Mouse (Mus musculus) embryonic facial prominence, embryonic 11.5 days (tissue): Measurements from ENCODE around the gene Catsperd. TPM values are rescaled to one million over a fixed set of nuclear protein-coding genes. Genes with fewer than 3 reads are reported as not detected.

Source experiments
- ATAC-seq: fragments of 200-750 bp; cut with Nextera tagmentation; replicated peaks from 2 replicates; pipeline ENCODE4 v1.8.0; 2017; ENCODE audit warnings: low read depth; ENCODE audit not compliant: insufficient number of reproducible peaks, low FRiP score, low TSS enrichment
- DNase-seq: peaks from one replicate; pipeline ENCODE4 v3.0.0-alpha.2; 2015; ENCODE audit warnings: low spot score
- H3K27ac ChIP-seq: fragments of 300-500 bp; sonication (generic); replicated peaks from 2 replicates; pipeline ENCODE4 v1.5.1; 2014; ENCODE audit warnings: mild to moderate bottlenecking, low read depth, low read length, control low read depth
- H3K27me3 ChIP-seq: fragments of 300-500 bp; sonication (generic); 2 replicates; pipeline ENCODE4 v1.6.1; 2014; ENCODE audit warnings: mild to moderate bottlenecking, low read length, moderate library complexity, mixed read lengths; ENCODE audit not compliant: control insufficient read depth, insufficient read depth
- H3K36me3 ChIP-seq: fragments of 300-500 bp; sonication (generic); replicated peaks from 2 replicates; pipeline ENCODE4 v1.6.1; 2014; ENCODE audit warnings: low read depth, mild to moderate bottlenecking, low read length, moderate library complexity, mixed read lengths; ENCODE audit not compliant: control insufficient read depth, insufficient read depth
- H3K4me1 ChIP-seq: fragments of 300-500 bp; sonication (generic); 2 replicates; pipeline ENCODE4 v1.6.1; 2014; ENCODE audit warnings: low read length, mixed read lengths; ENCODE audit not compliant: control insufficient read depth, insufficient read depth
- H3K4me2 ChIP-seq: fragments of 300-500 bp; sonication (generic); 2 replicates; pipeline ENCODE4 v1.6.1; 2014; ENCODE audit warnings: low read depth, mild to moderate bottlenecking, control low read depth, low read length, moderate library complexity
- H3K4me3 ChIP-seq: fragments of 300-500 bp; sonication (generic); 2 replicates; pipeline ENCODE4 v1.5.1; 2014; ENCODE audit warnings: low read depth, low read length, control low read depth
- H3K9ac ChIP-seq: fragments of 300-500 bp; sonication (generic); replicated peaks from 2 replicates; pipeline ENCODE4 v1.6.1; 2014; ENCODE audit warnings: mild to moderate bottlenecking, control low read depth, low read length
- H3K9me3 ChIP-seq: fragments of 300-500 bp; sonication (generic); replicated peaks from 2 replicates; pipeline ENCODE4 v1.6.1; 2016; ENCODE audit warnings: mild to moderate bottlenecking, low read length, inconsistent platforms, mixed read lengths; ENCODE audit not compliant: control insufficient read depth
- WGBS: fragments of 180-500 bp; shearing (Covaris S2); extraction: QIAGEN DNeasy Blood & Tissue Kit; methylation state at CpG from one replicate; pipeline ENCODE4 v1.1.7; 2014; 5-methylcytosine and 5-hydroxymethylcytosine counted together
- polyA plus RNA-seq: library from polyadenylated mRNA; unstranded; fragments of >200 nt; fragmentation: Nextera tagmentation; extraction: Ambion mirVana; gene quantifications from 2 replicates; pipeline ENCODE4 v1.2.1, GENCODE M21; 2014

Gene Catsperd
- polyA plus RNA-seq, 1 experiment from 2014 or later: 0.70 TPM

DNA sequence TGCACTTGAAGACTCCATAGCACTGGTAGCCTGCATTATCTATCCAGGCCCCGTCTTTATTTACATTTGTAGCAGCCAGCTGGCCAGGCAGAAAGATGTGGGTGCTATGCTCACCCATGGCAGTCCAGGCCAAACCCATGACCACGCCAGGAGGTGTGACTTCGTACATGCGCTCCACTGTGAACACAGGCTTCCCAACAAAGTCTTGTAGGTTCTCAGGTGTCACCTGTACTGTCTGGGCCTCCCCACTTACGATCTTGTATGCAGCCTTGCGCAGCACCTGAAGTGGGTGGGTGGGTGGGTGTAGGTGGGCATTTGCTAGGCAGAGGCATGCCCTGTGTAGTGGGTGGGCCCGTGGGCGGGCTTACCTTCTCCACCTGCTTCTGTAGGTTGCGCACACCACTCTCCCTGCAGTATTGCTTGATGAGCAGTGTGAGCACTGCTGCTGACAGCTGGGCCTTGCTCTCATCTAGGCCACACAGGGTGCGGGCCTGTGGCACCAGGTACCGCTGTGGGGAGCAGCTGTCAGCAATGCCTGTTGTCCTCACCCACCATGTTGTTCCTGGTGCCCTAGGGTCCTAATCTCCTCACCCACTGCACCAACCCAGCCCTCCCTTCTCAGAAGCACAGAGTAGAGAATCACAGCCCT lies 12.7 kb upstream of the Catsperd start:
- WGBS: 91% methylated on average over 11 of the region's 11 CpGs
- H3K9ac ChIP-seq: peak overlapping the region; percentile 13; the same call in 1 of the 2 replicates

DNA sequence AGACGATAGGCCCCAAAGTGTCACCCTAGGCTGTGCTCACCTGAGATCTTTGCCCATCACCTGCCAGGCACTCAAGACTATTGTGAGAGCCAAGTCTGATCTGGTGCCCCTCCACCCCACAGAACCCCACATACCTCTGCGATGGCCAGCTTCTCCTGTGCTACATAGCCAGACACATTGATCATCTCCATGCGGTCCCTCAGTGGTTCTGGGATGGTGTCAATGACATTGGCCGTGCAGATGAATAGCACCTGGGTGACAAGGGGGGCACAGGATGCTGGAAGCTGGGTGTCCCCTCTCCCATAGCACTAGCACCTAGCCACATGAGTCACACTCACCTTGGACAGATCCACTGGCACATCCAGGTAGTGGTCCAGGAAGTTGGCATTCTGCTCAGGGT lies 12.2 kb upstream of the Catsperd start:
- DNase-seq (no peak), ATAC-seq (no peak)
- peaks cover 7% of the 10 kb centered on the region for H3K4me1 ChIP-seq
- H3K4me3 ChIP-seq: no peak overlapping the region
- no peak overlapping the region for H3K9ac ChIP-seq
- H3K9me3 ChIP-seq: no peaks in the 10 kb centered on the region
- H3K27ac ChIP-seq: no peak overlapping the region
- no peak overlapping the region for H3K4me2 ChIP-seq
- WGBS: 85% methylated on average over 4 of the region's 4 CpGs
- H3K27me3 ChIP-seq: no peaks in the 10 kb centered on the region
- H3K36me3 ChIP-seq: peaks cover 18% of the 10 kb centered on the region

More for the DNA sequence above, 12.7 kb upstream of the Catsperd start:
- DNase-seq: no peak
- Histone ChIP-seq H3K27ac (no peak overlapping the region), H3K9me3 (no peaks in the 10 kb centered on the region), H3K4me3 (peak overlapping the region; percentile 75; the same call in 1 of the 2 replicates), H3K4me2 (peak overlapping the region; percentile 88), H3K36me3 (peaks cover 18% of the 10 kb centered on the region), H3K4me1 (peaks cover 7% of the 10 kb centered on the region), H3K27me3 (no peaks in the 10 kb centered on the region)
- no peak for ATAC-seq

DNA sequence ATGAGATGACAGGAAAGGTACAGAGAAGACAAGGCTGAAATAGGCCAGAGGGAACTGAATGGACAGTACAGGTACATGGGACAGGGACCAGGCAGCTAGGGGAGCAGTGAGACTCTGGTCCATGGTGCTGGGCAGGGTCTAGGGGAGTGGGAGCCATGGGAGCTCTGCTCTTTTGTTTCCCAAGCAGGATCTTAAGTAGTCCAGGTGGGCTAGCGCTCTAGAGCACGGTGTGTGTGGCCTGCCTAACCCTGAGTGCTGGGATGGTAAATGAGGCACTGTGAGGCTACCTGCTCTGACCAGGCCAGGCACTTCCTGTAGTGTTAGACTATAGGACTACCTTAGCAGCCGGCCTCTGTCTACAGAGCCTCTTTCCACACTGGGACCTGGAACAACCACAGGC lies 11.2 kb upstream of the Catsperd start:
- no peaks in the 10 kb centered on the region for H3K9me3 ChIP-seq
- H3K36me3 ChIP-seq: peaks cover 18% of the 10 kb centered on the region
- 84% methylated on average over 3 of the region's 3 CpGs for WGBS
- H3K4me1 ChIP-seq: peaks cover 7% of the 10 kb centered on the region
- no peak overlapping the region for H3K4me3 ChIP-seq
- H3K9ac ChIP-seq: no peak overlapping the region
- H3K27ac ChIP-seq: no peak overlapping the region
- H3K4me2 ChIP-seq: no peak overlapping the region
- DNase-seq: no peak
- no peaks in the 10 kb centered on the region for H3K27me3 ChIP-seq
- ATAC-seq: no peak

DNA sequence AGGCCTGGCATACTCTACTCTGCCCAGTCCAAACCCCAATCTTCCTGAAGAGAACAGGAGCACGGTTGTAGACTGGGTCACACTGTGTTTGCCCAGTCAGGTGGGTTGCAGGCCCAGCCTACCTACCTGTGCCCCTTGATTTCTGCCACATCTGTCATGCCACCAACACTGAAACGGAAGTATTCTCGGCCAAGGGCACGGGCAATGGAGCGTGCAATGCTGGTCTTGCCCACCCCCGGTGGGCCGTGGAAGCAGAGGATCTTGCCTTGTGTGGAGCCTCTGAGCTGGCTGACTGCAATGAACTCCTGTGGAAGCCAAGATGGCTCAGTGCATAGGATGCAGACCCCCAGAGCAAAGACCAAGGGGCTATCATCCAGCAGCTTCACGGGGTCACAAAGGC lies 10.3 kb upstream of the Catsperd start:
- WGBS: 92% methylated on average over 8 of the region's 8 CpGs
- Histone ChIP-seq H3K36me3 (peaks cover 20% of the 10 kb centered on the region), H3K4me2 (no peak overlapping the region), H3K9me3 (no peaks in the 10 kb centered on the region), H3K27ac (no peak overlapping the region), H3K4me3 (no peak overlapping the region), H3K27me3 (no peaks in the 10 kb centered on the region), H3K9ac (no peak overlapping the region), H3K4me1 (peaks cover 7% of the 10 kb centered on the region)
- no peak for ATAC-seq
- DNase-seq: no peak

DNA sequence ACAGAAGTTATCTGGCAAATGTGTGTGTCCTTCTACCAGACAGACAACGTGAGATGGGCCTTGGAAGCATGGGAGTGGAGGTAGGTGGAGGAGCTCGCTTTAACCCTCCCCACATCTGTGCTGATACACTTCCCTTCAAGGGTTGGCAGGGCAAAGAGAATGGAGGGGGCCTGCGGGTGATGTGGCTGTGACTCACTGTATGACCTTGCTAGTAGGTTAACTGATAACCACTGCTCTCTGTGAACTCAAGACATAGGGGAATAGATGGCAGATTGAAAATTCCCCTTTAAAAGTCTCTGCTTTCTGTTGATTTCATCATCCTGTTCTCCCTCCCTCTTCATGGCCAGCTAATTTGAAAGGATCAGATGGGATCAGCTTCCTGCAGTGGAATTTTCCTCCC lies 2.4 kb upstream of the Catsperd start:
- ATAC-seq: no peak

DNA sequence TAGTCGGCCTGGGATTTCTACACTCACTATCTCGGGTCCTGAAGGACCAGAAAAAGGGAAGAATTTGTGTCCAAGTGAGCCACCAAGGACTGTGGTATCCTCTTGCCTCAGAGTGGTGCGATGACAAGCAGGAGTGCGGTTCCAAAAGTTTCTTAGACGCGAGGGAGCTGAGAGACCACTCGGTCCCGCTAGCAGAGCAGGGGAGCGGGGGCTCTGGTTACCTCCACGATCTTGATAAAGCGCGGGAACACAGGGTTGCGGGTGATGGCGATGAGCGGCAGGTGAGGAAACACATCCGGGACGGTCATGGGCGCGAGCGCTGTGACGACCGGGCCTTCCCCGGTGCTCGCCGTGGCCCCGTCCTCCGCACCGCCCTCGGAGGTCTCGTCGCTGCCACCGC lies 1.7 kb upstream of the Catsperd start:
- H3K36me3 ChIP-seq: peaks cover 3% of the 10 kb centered on the region
- ATAC-seq (peak; percentile 7), DNase-seq (no peak)
- H3K9ac ChIP-seq: peak overlapping the region; percentile 77
- H3K4me2 ChIP-seq: peak overlapping the region; percentile 56
- no peaks in the 10 kb centered on the region for H3K27me3 ChIP-seq
- H3K4me3 ChIP-seq: peak overlapping the region; percentile 81
- WGBS: under 1% methylated on average over 31 of the region's 32 CpGs
- no peak overlapping the region for H3K27ac ChIP-seq
- H3K4me1 ChIP-seq: no peaks in the 10 kb centered on the region
- H3K9me3 ChIP-seq: no peaks in the 10 kb centered on the region

More for the DNA sequence above, 2.4 kb upstream of the Catsperd start:
- H3K9ac ChIP-seq: no peak overlapping the region
- DNase-seq: no peak
- 83% methylated on average over 3 of the region's 3 CpGs for WGBS
- H3K36me3 ChIP-seq: peaks cover 3% of the 10 kb centered on the region
- peak overlapping the region; percentile 56; the same call in 1 of the 2 replicates for H3K4me2 ChIP-seq
- no peaks in the 10 kb centered on the region for H3K4me1 ChIP-seq
- no peak overlapping the region for H3K27ac ChIP-seq
- peak overlapping the region; percentile 81; the same call in 1 of the 2 replicates for H3K4me3 ChIP-seq
- no peaks in the 10 kb centered on the region for H3K27me3 ChIP-seq
- no peaks in the 10 kb centered on the region for H3K9me3 ChIP-seq

DNA sequence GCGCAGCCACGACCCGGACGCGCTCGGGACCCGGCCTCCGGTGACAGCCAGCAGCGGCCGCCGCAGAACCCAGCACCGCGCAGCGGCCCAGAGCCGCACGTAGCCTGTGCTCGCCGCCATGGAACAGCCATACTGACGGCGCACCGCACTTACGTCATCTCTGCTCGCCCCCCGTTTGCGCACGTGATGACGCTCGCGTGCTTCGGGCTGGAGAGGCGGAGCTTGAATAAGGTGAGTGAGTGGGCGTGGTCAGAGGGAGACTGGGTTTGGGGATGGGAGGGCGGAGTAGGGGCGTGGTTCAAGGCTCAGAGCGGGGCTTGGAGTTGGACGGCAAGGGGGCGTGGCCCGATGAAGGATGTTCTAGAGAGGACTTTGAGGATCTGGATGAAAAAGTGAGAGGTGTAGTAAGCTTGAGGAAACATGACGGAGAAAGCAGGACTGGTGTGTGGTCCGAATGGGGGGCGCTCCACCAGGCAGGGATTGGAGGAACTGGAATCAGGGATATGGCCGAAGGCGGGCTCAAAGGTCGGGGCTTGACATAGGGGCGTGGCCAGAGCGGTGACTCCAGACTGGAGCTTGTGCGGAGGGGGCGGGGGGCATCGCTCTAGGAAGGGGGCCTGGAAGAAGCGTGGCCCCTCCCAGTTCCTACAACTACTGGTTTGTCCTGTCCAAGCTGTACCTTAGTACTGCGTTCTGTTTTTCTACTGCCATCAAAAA lies 1.0 kb upstream of the Catsperd start, which contains the start of gene Lonp1:
TSS of gene Lonp1 (minus strand) at position 134 of the 717 bp plus-strand sequence.
- H3K27ac ChIP-seq: peak within 1 kb of the TSS; percentile 59
- WGBS: under 1% methylated on average over 51 of the region's 51 CpGs
- ATAC-seq: peak; percentile 90

More for the DNA sequence above, 1.0 kb upstream of the Catsperd start, which contains the start of gene Lonp1:
- Histone ChIP-seq H3K27me3 (no peaks in the 10 kb centered on the region), H3K4me1 (no peaks in the 10 kb centered on the region), H3K36me3 (peaks cover 2% of the 10 kb centered on the region), H3K4me2 (peak within 1 kb of the TSS; percentile 76), H3K4me3 (peak within 1 kb of the TSS; percentile 81), H3K9ac (peak within 1 kb of the TSS; percentile 77), H3K9me3 (no peaks in the 10 kb centered on the region)
- peak; percentile 100 for DNase-seq
